Mouse (Mus musculus): ENCODE measurements around the gene Nenf. TPM values are rescaled to one million over a fixed set of nuclear protein-coding genes. Genes with fewer than 3 reads are reported as not detected.

Gene Nenf
- polyA plus RNA-seq, 1 experiment from 2014 or later: 70.5 TPM

DNA sequence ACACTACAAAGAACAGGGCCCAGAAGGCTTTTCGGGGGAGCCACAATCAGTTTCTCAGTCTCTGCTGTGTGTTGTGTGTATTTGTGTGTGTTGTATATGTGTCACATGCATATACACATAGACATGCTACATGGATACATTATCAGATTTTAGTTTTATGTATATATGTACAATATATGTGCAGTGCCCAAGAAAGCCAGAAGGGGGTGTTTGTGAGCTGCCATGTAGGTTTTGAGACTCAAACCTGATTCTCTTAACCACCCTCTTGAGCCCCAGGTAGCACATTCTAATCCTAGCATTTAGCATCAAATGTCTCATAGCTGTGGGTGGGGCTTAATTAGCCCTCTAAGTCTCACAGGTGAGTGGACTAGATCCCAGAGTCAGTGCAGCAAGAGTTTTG is 35.7 kb downstream of the Nenf start:
- H3K4me3 ChIP-seq (ENCODE audit: low read depth, low read length): no peak overlapping the region
- no peak for ATAC-seq (ENCODE audit: low FRiP score)
- H3K9me3 ChIP-seq (ENCODE audit: control insufficient read depth, low read length): no peaks in the 10 kb centered on the region
- no peak overlapping the region for H3K9ac ChIP-seq (ENCODE audit: low read length)
- 93% methylated on average over 1 of the region's 1 CpGs for WGBS
- DNase-seq (ENCODE audit: low spot score, missing footprints): peak; percentile 28
- no peaks in the 10 kb centered on the region for H3K27me3 ChIP-seq (ENCODE audit: control insufficient read depth, insufficient read depth, low read length)
- no peak overlapping the region for H3K4me2 ChIP-seq
- no peaks in the 10 kb centered on the region for H3K36me3 ChIP-seq (ENCODE audit: control insufficient read depth, insufficient read depth, low read length)
- H3K4me1 ChIP-seq (ENCODE audit: control insufficient read depth, insufficient read depth, low read length): no peaks in the 10 kb centered on the region
- no peak overlapping the region for H3K27ac ChIP-seq (ENCODE audit: low read depth, low read length)

DNA sequence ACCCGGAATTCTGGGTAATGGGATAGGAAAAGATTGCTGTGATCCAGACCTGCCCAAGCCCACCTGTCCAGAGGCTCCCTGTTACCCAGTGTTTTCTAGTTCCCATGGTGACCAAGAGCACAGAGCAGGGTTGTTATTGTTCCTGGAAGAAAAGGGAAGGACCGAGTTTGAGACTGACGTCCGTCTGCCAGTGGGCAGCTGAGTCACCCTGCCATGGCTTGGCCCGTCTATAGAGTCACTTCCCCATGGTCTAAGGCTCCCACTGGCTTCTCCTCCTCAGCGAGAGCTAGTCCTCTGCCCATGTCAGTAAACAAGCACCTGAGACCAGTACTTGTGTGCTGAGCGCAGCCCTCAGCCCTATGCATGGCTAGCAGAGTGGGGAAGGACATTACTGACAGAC is 36.8 kb downstream of the Nenf start:
- Histone ChIP-seq H3K4me1 (ENCODE audit: control insufficient read depth, insufficient read depth, low read length) (no peaks in the 10 kb centered on the region), H3K9ac (ENCODE audit: low read length) (no peak overlapping the region), H3K4me3 (ENCODE audit: low read depth, low read length) (no peak overlapping the region), H3K27ac (ENCODE audit: low read depth, low read length) (no peak overlapping the region), H3K4me2 (no peak overlapping the region), H3K27me3 (ENCODE audit: control insufficient read depth, insufficient read depth, low read length) (no peaks in the 10 kb centered on the region), H3K36me3 (ENCODE audit: control insufficient read depth, insufficient read depth, low read length) (no peaks in the 10 kb centered on the region), H3K9me3 (ENCODE audit: control insufficient read depth, low read length) (no peaks in the 10 kb centered on the region)
- ATAC-seq (ENCODE audit: low FRiP score): no peak
- DNase-seq (ENCODE audit: low spot score, missing footprints): peak; percentile 33
- 66% methylated on average over 7 of the region's 7 CpGs for WGBS

DNA sequence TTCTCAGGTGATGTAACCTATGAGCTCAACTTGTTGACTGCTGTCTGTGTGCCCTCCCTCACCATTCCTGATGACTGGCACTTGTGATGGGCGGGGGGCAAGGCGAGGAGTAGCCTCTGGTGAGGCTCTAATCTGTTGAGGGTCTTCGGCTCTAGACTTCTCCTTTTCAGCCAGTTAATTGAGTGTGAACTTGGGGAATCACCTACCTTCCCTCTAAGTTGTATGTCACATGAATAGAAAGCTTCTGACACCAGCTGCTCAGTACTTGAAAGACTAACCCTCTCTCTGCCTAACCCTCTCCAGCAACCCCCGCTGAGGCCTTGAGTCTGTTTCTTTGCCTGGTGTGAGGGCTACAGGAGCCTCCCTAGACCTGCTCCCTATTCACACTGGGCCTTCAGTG is 39.7 kb downstream of the Nenf start:
- DNase-seq (ENCODE audit: low spot score, missing footprints): peak; percentile 71
- Histone ChIP-seq H3K27me3 (ENCODE audit: control insufficient read depth, insufficient read depth, low read length) (no peaks in the 10 kb centered on the region), H3K9ac (ENCODE audit: low read length) (no peak overlapping the region), H3K36me3 (ENCODE audit: control insufficient read depth, insufficient read depth, low read length) (no peaks in the 10 kb centered on the region), H3K4me2 (no peak overlapping the region), H3K4me3 (ENCODE audit: low read depth, low read length) (no peak overlapping the region), H3K9me3 (ENCODE audit: control insufficient read depth, low read length) (no peaks in the 10 kb centered on the region), H3K27ac (ENCODE audit: low read depth, low read length) (no peak overlapping the region), H3K4me1 (ENCODE audit: control insufficient read depth, insufficient read depth, low read length) (no peaks in the 10 kb centered on the region)
- 83% methylated on average over 4 of the region's 4 CpGs for WGBS
- ATAC-seq (ENCODE audit: low FRiP score): no peak

DNA sequence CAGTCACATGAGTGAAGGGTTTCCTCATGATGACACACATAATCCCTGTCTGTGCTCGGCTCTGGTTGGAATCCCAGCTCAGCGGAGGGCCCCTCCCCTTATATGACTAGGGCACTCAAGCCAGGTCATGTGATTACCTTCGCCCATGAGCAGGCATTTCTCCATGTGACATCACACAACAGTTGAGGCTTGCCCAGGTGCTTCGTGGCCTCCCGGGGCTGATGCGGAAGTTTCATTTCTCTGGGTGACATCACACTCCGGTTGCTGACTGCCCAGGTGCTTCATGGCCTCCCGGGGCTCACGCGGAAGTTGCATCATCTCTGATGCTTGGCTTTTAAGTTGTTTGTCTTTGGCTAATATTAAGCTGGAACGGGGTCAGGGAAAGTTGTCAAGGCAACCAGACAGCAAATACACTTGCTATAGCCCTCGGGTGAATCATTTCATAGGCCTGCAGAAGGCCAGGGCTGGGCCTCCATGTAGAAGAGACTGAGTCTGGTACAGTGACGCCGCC is 40.4 kb downstream of the Nenf start:
- Histone ChIP-seq H3K9me3 (ENCODE audit: control insufficient read depth, low read length) (no peaks in the 10 kb centered on the region), H3K4me3 (ENCODE audit: low read depth, low read length) (no peak overlapping the region), H3K4me2 (no peak overlapping the region), H3K36me3 (ENCODE audit: control insufficient read depth, insufficient read depth, low read length) (no peaks in the 10 kb centered on the region), H3K27ac (ENCODE audit: low read depth, low read length) (no peak overlapping the region), H3K27me3 (ENCODE audit: control insufficient read depth, insufficient read depth, low read length) (no peaks in the 10 kb centered on the region), H3K4me1 (ENCODE audit: control insufficient read depth, insufficient read depth, low read length) (no peaks in the 10 kb centered on the region), H3K9ac (ENCODE audit: low read length) (no peak overlapping the region)
- no peak for DNase-seq (ENCODE audit: low spot score, missing footprints)
- ATAC-seq (ENCODE audit: low FRiP score): no peak
- 78% methylated on average over 14 of the region's 14 CpGs for WGBS

DNA sequence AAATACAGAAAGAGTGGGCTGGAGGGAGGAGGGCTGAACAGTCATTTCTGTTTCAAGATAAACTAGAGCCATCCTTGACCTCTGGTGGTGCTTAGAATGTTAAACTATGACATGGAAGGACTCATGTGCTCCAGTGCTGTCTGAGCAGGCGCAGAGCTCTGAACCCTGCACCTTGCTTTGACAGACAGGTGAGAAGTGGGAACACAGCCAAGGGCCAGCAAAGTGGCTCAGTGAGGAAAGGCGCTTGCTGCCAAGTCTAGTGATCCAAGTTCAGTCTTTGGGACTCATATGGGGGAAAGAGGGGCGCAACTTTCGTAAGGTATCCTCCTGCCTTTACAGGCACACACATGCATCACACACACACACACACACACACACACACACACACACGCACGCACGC is 41.8 kb downstream of the Nenf start:
- DNase-seq (ENCODE audit: low spot score, missing footprints) (no peak), ATAC-seq (ENCODE audit: low FRiP score) (no peak)
- Histone ChIP-seq H3K4me2 (no peak overlapping the region), H3K9me3 (ENCODE audit: control insufficient read depth, low read length) (no peaks in the 10 kb centered on the region), H3K27me3 (ENCODE audit: control insufficient read depth, insufficient read depth, low read length) (no peaks in the 10 kb centered on the region), H3K4me3 (ENCODE audit: low read depth, low read length) (no peak overlapping the region), H3K9ac (ENCODE audit: low read length) (no peak overlapping the region), H3K36me3 (ENCODE audit: control insufficient read depth, insufficient read depth, low read length) (no peaks in the 10 kb centered on the region), H3K27ac (ENCODE audit: low read depth, low read length) (no peak overlapping the region), H3K4me1 (ENCODE audit: control insufficient read depth, insufficient read depth, low read length) (no peaks in the 10 kb centered on the region)
- 87% methylated on average over 7 of the region's 7 CpGs for WGBS

DNA sequence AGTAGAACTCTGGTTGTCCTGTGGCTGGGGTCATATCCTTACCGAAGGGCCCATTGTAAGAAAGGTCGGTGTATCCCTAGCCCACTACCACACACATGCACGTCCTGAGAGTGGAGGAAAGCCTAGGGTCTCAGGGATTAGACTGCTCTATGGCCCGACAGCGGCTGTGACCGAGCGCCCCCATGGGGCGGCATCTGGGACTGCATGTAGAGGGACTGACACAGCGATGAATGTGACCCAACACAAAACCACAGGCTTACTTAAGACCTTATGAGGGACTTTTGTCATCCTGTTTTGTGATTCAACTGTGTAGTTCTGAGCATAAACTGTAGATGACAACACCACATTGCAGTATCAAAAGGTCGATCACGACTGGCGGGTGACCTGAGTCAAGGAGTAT is 42.5 kb downstream of the Nenf start:
- ATAC-seq (ENCODE audit: low FRiP score): peak; percentile 76
- Histone ChIP-seq H3K4me3 (ENCODE audit: low read depth, low read length) (no peak overlapping the region), H3K27ac (ENCODE audit: low read depth, low read length) (no peak overlapping the region), H3K27me3 (ENCODE audit: control insufficient read depth, insufficient read depth, low read length) (no peaks in the 10 kb centered on the region), H3K9ac (ENCODE audit: low read length) (no peak overlapping the region), H3K4me1 (ENCODE audit: control insufficient read depth, insufficient read depth, low read length) (no peaks in the 10 kb centered on the region), H3K4me2 (no peak overlapping the region; the same call in 1 of the 2 replicates), H3K36me3 (ENCODE audit: control insufficient read depth, insufficient read depth, low read length) (no peaks in the 10 kb centered on the region), H3K9me3 (ENCODE audit: control insufficient read depth, low read length) (no peaks in the 10 kb centered on the region)
- 4% methylated on average over 12 of the region's 12 CpGs for WGBS
- DNase-seq (ENCODE audit: low spot score, missing footprints): peak; percentile 99

DNA sequence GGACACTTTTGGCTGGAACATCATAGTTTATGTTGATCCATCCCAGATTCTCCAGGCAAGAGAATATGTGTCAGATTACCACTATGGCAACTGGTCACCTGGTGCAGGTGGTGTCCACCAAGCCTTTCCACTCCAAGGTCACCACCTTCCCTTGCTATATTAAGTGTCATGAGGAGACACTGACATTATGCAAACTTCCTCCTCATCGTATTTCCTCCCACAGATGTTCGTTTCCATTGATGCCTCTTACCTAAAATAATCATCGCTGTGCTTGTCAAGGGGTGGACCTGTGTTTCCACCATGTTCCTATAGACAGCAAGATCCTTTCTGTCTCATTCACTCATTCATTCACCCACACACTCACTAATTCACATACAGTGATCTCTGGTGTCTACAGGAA is 45.3 kb downstream of the Nenf start:
- Histone ChIP-seq H3K4me2 (no peak overlapping the region), H3K36me3 (ENCODE audit: control insufficient read depth, insufficient read depth, low read length) (no peaks in the 10 kb centered on the region), H3K4me3 (ENCODE audit: low read depth, low read length) (no peak overlapping the region), H3K27ac (ENCODE audit: low read depth, low read length) (no peak overlapping the region), H3K9me3 (ENCODE audit: control insufficient read depth, low read length) (no peaks in the 10 kb centered on the region), H3K27me3 (ENCODE audit: control insufficient read depth, insufficient read depth, low read length) (no peaks in the 10 kb centered on the region), H3K9ac (ENCODE audit: low read length) (no peak overlapping the region), H3K4me1 (ENCODE audit: control insufficient read depth, insufficient read depth, low read length) (no peaks in the 10 kb centered on the region)
- no peak for ATAC-seq (ENCODE audit: low FRiP score)
- WGBS: 86% methylated on average over 3 of the region's 3 CpGs
- DNase-seq (ENCODE audit: low spot score, missing footprints): no peak

DNA sequence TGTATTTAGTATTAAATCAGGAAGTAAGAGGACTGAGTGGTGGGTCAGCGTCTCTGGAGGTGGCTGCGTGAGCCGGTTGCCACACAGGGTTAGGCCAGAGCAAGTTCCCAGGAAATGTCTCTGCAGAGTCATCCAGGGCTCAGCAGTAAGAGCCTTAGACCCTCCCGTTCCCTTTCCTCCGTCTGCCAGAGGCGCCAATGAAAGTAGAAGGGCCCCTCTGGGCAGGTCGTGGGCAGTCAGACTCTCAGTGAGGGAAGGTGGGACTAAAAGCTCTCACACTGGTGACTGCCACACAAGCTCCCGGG is 48.4 kb downstream of the Nenf start:
- Histone ChIP-seq H3K9me3 (ENCODE audit: control insufficient read depth, low read length) (no peaks in the 10 kb centered on the region), H3K4me3 (ENCODE audit: low read depth, low read length) (no peak overlapping the region), H3K9ac (ENCODE audit: low read length) (no peak overlapping the region), H3K27ac (ENCODE audit: low read depth, low read length) (no peak overlapping the region), H3K36me3 (ENCODE audit: control insufficient read depth, insufficient read depth, low read length) (no peaks in the 10 kb centered on the region), H3K27me3 (ENCODE audit: control insufficient read depth, insufficient read depth, low read length) (no peaks in the 10 kb centered on the region; the same call in 1 of the 2 replicates), H3K4me2 (no peak overlapping the region), H3K4me1 (ENCODE audit: control insufficient read depth, insufficient read depth, low read length) (no peaks in the 10 kb centered on the region)
- WGBS: 65% methylated on average over 8 of the region's 8 CpGs
- DNase-seq (ENCODE audit: low spot score, missing footprints) (no peak), ATAC-seq (ENCODE audit: low FRiP score) (no peak)

DNA sequence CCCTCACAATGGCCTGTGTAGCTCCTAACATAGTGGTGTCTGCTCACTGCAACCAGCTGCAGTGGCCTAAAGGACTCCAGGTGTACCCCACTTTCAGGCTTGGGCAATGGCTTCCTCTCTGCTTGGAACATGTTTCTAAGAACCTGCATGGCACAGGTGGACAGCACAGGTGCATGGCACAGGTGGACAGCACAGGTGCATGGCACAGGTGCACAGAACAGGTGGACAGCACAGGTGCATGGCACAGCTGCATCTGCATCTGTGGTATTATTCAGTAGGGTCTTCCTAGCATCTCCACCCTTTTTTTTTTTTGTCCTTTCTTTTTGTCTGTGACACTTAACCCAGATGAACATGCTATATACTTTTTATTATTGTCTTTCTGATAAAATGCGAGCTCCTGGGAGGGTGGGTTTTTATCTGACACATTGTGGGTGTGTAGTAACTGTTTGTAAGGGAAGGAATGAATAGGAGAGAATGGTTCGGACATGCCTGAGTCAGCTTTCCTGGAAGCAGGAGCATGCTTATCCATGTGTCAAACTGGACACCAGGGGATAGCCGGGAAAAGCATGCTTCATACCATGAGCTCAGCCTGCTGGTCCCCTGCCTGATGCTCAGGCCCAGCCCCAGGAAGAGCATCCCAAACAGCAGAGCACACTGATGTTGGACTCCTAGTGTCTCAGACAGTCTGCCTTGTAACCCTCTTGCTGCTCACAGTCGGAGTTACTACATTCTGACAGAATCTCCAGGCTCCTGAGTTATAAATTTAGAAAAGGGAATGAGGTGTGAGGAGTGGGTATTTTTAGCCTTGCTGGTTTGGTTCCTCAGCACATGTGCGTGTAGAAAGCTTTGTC is 49.0 kb downstream of the Nenf start:
- DNase-seq (ENCODE audit: low spot score, missing footprints): no peak
- Histone ChIP-seq H3K9me3 (ENCODE audit: control insufficient read depth, low read length) (no peaks in the 10 kb centered on the region), H3K27me3 (ENCODE audit: control insufficient read depth, insufficient read depth, low read length) (no peaks in the 10 kb centered on the region; the same call in 1 of the 2 replicates), H3K27ac (ENCODE audit: low read depth, low read length) (no peak overlapping the region), H3K4me3 (ENCODE audit: low read depth, low read length) (no peak overlapping the region), H3K36me3 (ENCODE audit: control insufficient read depth, insufficient read depth, low read length) (no peaks in the 10 kb centered on the region), H3K4me2 (no peak overlapping the region), H3K9ac (ENCODE audit: low read length) (no peak overlapping the region), H3K4me1 (ENCODE audit: control insufficient read depth, insufficient read depth, low read length) (no peaks in the 10 kb centered on the region)
- 79% methylated on average over 5 of the region's 5 CpGs for WGBS
- ATAC-seq (ENCODE audit: low FRiP score): no peak

Measured in midbrain, embryonic 11.5 days (tissue).